Mouse (Mus musculus) left cerebral cortex, adult 11 months (tissue): ENCODE measurements around the gene 1810024B03Rik.

ENCODE experiments used
- DNase-seq: peaks from one replicate; pipeline ENCODE4 v3.0.0; 2022; ENCODE audit warnings: low spot score

Gene 1810024B03Rik

GRCm38 (mm10) chr2:127166261-127166660 lies 41.8 kb downstream of the 1810024B03Rik start:
- DNase-seq = peak; percentile 37

- no peak for DNase-seq
Observed at GRCm38 (mm10) chr2:127165675-127166074, 42.4 kb downstream of the 1810024B03Rik start.

- no peak for DNase-seq
Observed at GRCm38 (mm10) chr2:127145699-127146098, 62.4 kb downstream of the 1810024B03Rik start.

- DNase-seq = no peak
Observed at GRCm38 (mm10) chr2:127143158-127144063, 64.7 kb downstream of the 1810024B03Rik start, which contains the start of gene Itpripl1. Itpripl1 (minus strand) TSS chr2:127143442.

- no peak for DNase-seq
Observed at GRCm38 (mm10) chr2:127142577-127143157, 65.4 kb downstream of the 1810024B03Rik start.

GRCm38 (mm10) chr2:127142031-127142430 lies 66.0 kb downstream of the 1810024B03Rik start:
- DNase-seq = no peak

GRCm38 (mm10) chr2:127140011-127140410 lies 68.1 kb downstream of the 1810024B03Rik start:
- DNase-seq = no peak

- no peak for DNase-seq
Observed at GRCm38 (mm10) chr2:127139605-127140004, 68.5 kb downstream of the 1810024B03Rik start.

- DNase-seq = no peak
Observed at GRCm38 (mm10) chr2:127139094-127139493, 69.0 kb downstream of the 1810024B03Rik start.

GRCm38 (mm10) chr2:127138449-127138848 lies 69.6 kb downstream of the 1810024B03Rik start:
- no peak for DNase-seq

GRCm38 (mm10) chr2:127137838-127138420 lies 70.2 kb downstream of the 1810024B03Rik start:
- DNase-seq = no peak

GRCm38 (mm10) chr2:127136979-127137378 lies 71.1 kb downstream of the 1810024B03Rik start:
- DNase-seq = no peak
